Mouse (Mus musculus): ENCODE measurements around the gene Ube2d3. TPM values are rescaled to one million over a fixed set of nuclear protein-coding genes. Genes with fewer than 3 reads are reported as not detected.

The Ube2d3 gene
- polyA plus RNA-seq, 1 experiment = 237 TPM

- H3K79me2 ChIP-seq (ENCODE audit: control insufficient read depth, insufficient read depth) = no peaks in the 10 kb centered on the region
- H3K4me3 ChIP-seq = peak within 1 kb of the TSS; percentile 44
- H3K4me2 ChIP-seq (ENCODE audit: low read depth) = peak within 1 kb of the TSS; percentile 93
- no peaks in the 10 kb centered on the region for H3K36me3 ChIP-seq (ENCODE audit: control insufficient read depth, insufficient read depth)
- no peak within 1 kb of the TSS for H3ac ChIP-seq (ENCODE audit: control insufficient read depth, insufficient read length)
- TF ChIP-seq E2F4 (IDR thresholded peaks at IDR 0.05; ENCODE audit: insufficient read depth) (no peak), CEBPB (IDR thresholded peaks at IDR 0.05; ENCODE audit: insufficient read depth, poor library complexity, severe bottlenecking) (no peak), USF1 (IDR thresholded peaks at IDR 0.05; ENCODE audit: low read depth) (no peak), MYOG (IDR thresholded peaks at IDR 0.05; ENCODE audit: control insufficient read depth in 1 of 3, insufficient read depth in 1 of 3, insufficient read length in 2 of 3, low read depth in 2 of 3) (peak in 1 of 3 experiments; percentile 28), POLR2AphosphoS2 (IDR thresholded peaks at IDR 0.05; ENCODE audit: insufficient read length, low read depth) (peak; percentile 48), REST (IDR thresholded peaks at IDR 0.05; ENCODE audit: insufficient read depth, insufficient read length) (no peak), SRF (IDR thresholded peaks at IDR 0.05; ENCODE audit: control insufficient read depth, insufficient read length, low read depth) (no peak), TCF3 (IDR thresholded peaks at IDR 0.05; ENCODE audit: insufficient read length, low read depth) (no peak), TCF12 (IDR thresholded peaks at IDR 0.05; ENCODE audit: insufficient read depth, poor library complexity, severe bottlenecking) (no peak), MYOD1 (IDR thresholded peaks at IDR 0.05; ENCODE audit: control insufficient read depth in 1 of 3, insufficient read length in 2 of 3, low read depth in 2 of 3) (peak in 2 of 3 experiments; percentile 54 to 61), MAX (IDR thresholded peaks at IDR 0.05; ENCODE audit: low read depth) (no peak), POLR2A (IDR thresholded peaks at IDR 0.05; ENCODE audit: insufficient read length, low read depth) (peak; percentile 68)
- H3K27me3 ChIP-seq (ENCODE audit: control insufficient read depth, insufficient read depth, insufficient read length) = no peaks in the 10 kb centered on the region
Observed at GRCm38 (mm10) chr3:135485128-135485899, 47.4 kb downstream of the Ube2d3 start, which contains the start of gene Manba. Gene Manba (plus strand): TSS chr3:135485611.

- Histone ChIP-seq H3K4me2 (ENCODE audit: low read depth) (peak overlapping the region; percentile 93), H3K79me2 (ENCODE audit: control insufficient read depth, insufficient read depth) (no peaks in the 10 kb centered on the region), H3K4me3 (peak overlapping the region; percentile 44), H3ac (ENCODE audit: control insufficient read depth, insufficient read length) (no peak overlapping the region), H3K27me3 (ENCODE audit: control insufficient read depth, insufficient read depth, insufficient read length) (no peaks in the 10 kb centered on the region), H3K36me3 (ENCODE audit: control insufficient read depth, insufficient read depth) (no peaks in the 10 kb centered on the region)
- TF ChIP-seq MYOD1 (IDR thresholded peaks at IDR 0.05; ENCODE audit: control insufficient read depth in 1 of 3, insufficient read length in 2 of 3, low read depth in 2 of 3) (no peak), REST (IDR thresholded peaks at IDR 0.05; ENCODE audit: insufficient read depth, insufficient read length) (no peak), E2F4 (IDR thresholded peaks at IDR 0.05; ENCODE audit: insufficient read depth) (no peak), USF1 (IDR thresholded peaks at IDR 0.05; ENCODE audit: low read depth) (no peak), CEBPB (IDR thresholded peaks at IDR 0.05; ENCODE audit: insufficient read depth, poor library complexity, severe bottlenecking) (no peak), TCF12 (IDR thresholded peaks at IDR 0.05; ENCODE audit: insufficient read depth, poor library complexity, severe bottlenecking) (no peak), TCF3 (IDR thresholded peaks at IDR 0.05; ENCODE audit: insufficient read length, low read depth) (no peak), SRF (IDR thresholded peaks at IDR 0.05; ENCODE audit: control insufficient read depth, insufficient read length, low read depth) (no peak), MYOG (IDR thresholded peaks at IDR 0.05; ENCODE audit: control insufficient read depth in 1 of 3, insufficient read depth in 1 of 3, insufficient read length in 2 of 3, low read depth in 2 of 3) (no peak), POLR2AphosphoS2 (IDR thresholded peaks at IDR 0.05; ENCODE audit: insufficient read length, low read depth) (no peak), POLR2A (IDR thresholded peaks at IDR 0.05; ENCODE audit: insufficient read length, low read depth) (no peak), MAX (IDR thresholded peaks at IDR 0.05; ENCODE audit: low read depth) (no peak)
Observed at GRCm38 (mm10) chr3:135485900-135486241, 47.9 kb downstream of the Ube2d3 start.

- Histone ChIP-seq H3K36me3 (ENCODE audit: control insufficient read depth, insufficient read depth) (no peaks in the 10 kb centered on the region), H3K4me3 (peak overlapping the region; percentile 44), H3K27me3 (ENCODE audit: control insufficient read depth, insufficient read depth, insufficient read length) (no peaks in the 10 kb centered on the region), H3K4me2 (ENCODE audit: low read depth) (peak overlapping the region; percentile 93), H3ac (ENCODE audit: control insufficient read depth, insufficient read length) (no peak overlapping the region), H3K79me2 (ENCODE audit: control insufficient read depth, insufficient read depth) (no peaks in the 10 kb centered on the region)
- TF ChIP-seq POLR2AphosphoS2 (IDR thresholded peaks at IDR 0.05; ENCODE audit: insufficient read length, low read depth) = no peak
Observed at GRCm38 (mm10) chr3:135486351-135486750, 48.4 kb downstream of the Ube2d3 start.

GRCm38 (mm10) chr3:135487803-135488202 is 49.9 kb downstream of the Ube2d3 start:
- Histone ChIP-seq H3K27me3 (ENCODE audit: control insufficient read depth, insufficient read depth, insufficient read length) (no peaks in the 10 kb centered on the region), H3K4me3 (no peak overlapping the region), H3ac (ENCODE audit: control insufficient read depth, insufficient read length) (no peak overlapping the region), H3K79me2 (ENCODE audit: control insufficient read depth, insufficient read depth) (no peaks in the 10 kb centered on the region), H3K36me3 (ENCODE audit: control insufficient read depth, insufficient read depth) (no peaks in the 10 kb centered on the region), H3K4me2 (ENCODE audit: low read depth) (no peak overlapping the region)
- no peak for TF ChIP-seq MAX (IDR thresholded peaks at IDR 0.05; ENCODE audit: low read depth)
- TF ChIP-seq MYOD1 (IDR thresholded peaks at IDR 0.05; ENCODE audit: control insufficient read depth in 1 of 3, insufficient read length in 2 of 3, low read depth in 2 of 3) = no peak
- no peak for TF ChIP-seq POLR2A (IDR thresholded peaks at IDR 0.05; ENCODE audit: insufficient read length, low read depth)
- TF ChIP-seq SRF (IDR thresholded peaks at IDR 0.05; ENCODE audit: control insufficient read depth, insufficient read length, low read depth) = no peak
- no peak for TF ChIP-seq TCF3 (IDR thresholded peaks at IDR 0.05; ENCODE audit: insufficient read length, low read depth)
- TF ChIP-seq USF1 (IDR thresholded peaks at IDR 0.05; ENCODE audit: low read depth) = no peak
- no peak for TF ChIP-seq CEBPB (IDR thresholded peaks at IDR 0.05; ENCODE audit: insufficient read depth, poor library complexity, severe bottlenecking)
- TF ChIP-seq TCF12 (IDR thresholded peaks at IDR 0.05; ENCODE audit: insufficient read depth, poor library complexity, severe bottlenecking) = no peak
- no peak for TF ChIP-seq REST (IDR thresholded peaks at IDR 0.05; ENCODE audit: insufficient read depth, insufficient read length)
- TF ChIP-seq E2F4 (IDR thresholded peaks at IDR 0.05; ENCODE audit: insufficient read depth) = no peak
- no peak for TF ChIP-seq POLR2AphosphoS2 (IDR thresholded peaks at IDR 0.05; ENCODE audit: insufficient read length, low read depth)
- TF ChIP-seq MYOG (IDR thresholded peaks at IDR 0.05; ENCODE audit: control insufficient read depth in 1 of 3, insufficient read depth in 1 of 3, insufficient read length in 2 of 3, low read depth in 2 of 3) = no peak

Data from myocyte (in vitro differentiated cells).